Mouse (Mus musculus): ENCODE results near the gene Preb. TPM values are rescaled to one million over a fixed set of nuclear protein-coding genes. Genes with fewer than 3 reads are reported as not detected.

The Preb gene
- total and polyA plus RNA-seq, 3 experiments = 80.3 to 166 (median 84.6) TPM

DNA sequence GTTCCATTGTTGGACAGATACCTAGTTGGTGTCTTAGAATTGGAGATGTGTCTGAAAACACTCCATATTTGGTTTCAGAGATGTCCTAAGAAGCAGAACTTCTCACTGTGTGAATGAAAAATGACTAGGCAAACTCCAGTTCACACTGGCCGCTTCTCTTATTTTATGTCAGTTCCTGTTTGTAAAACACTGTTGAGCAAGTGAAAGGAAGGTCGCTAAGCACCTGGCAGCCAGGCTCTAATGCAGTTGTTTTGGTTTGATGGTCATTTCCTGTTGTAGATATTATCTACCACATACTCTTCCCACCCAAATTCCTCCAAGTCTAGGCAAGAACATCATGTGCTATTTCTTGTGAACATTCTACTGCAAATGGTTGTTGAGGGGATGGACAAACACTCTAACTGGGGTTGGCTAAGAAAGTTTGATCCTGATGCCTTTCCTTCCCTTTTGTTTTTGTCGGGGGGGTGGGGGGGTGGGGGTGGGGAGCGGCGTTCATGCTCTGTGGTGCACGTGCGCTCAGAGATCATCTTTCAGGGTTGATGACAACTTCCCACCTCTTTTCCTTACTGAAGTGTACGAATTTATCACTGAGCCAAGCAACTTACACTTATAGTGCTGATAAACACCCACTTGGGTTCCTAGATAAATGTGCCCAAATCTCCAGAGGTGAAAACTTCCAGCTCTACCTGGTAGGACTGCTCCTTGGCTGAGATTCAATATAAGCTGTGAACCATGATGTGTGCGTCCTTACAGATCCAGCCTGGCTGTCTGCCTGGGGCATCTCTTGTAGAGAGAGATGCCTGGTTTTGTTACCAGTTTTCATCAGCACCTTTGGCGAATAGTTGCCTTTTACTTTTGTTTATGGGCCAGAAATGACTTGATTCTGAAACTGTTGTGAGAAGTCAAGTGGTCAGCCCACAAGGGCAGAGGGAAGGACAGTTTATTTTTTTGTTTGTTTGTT, 1.7 kb upstream of the Preb start:
- Histone ChIP-seq H3K27me3 (ENCODE audit: control insufficient read depth, insufficient read depth, low read length) (no peaks in the 10 kb centered on the region), H3K36me3 (ENCODE audit: control insufficient read depth, insufficient read depth, low read length) (peaks cover 18% of the 10 kb centered on the region), H3K4me3 (no peak overlapping the region), H3K79me2 (replicated peaks; ENCODE audit: control insufficient read depth, insufficient read depth, low read length) (peaks cover 1% of the 10 kb centered on the region), H3K27ac (peak overlapping the region; percentile 93), H3K9ac (ENCODE audit: low read depth, low read length) (no peak overlapping the region), H3K4me1 (ENCODE audit: control insufficient read depth, insufficient read depth, low read length) (peaks cover 15% of the 10 kb centered on the region)
- WGBS = 35% methylated on average over 10 of the region's 10 CpGs
- intact Hi-C loops (cut with DNase I) = loop anchor here (1.0 to 5.0 kb wide), 3 partner anchors 7 to 87 kb away; partner anchors contain the start of genes Atraid, Khk and Slc5a6
- no peak for TF ChIP-seq CTCF (IDR thresholded peaks at IDR 0.05)
- no peak; the same call in 1 of the 2 replicates for TF ChIP-seq POLR2A (IDR thresholded peaks at IDR 0.05; ENCODE audit: insufficient read depth, low read depth, low read length)
- no peak for TF ChIP-seq EP300 (IDR thresholded peaks at IDR 0.05; ENCODE audit: insufficient read depth, low read depth, low read length)
- DNase-seq = no peak

GRCm38 (mm10) chr5:30960814-30961213, 653 bp upstream of the Preb start:
- H3K27ac ChIP-seq = peak overlapping the region; percentile 93

GRCm38 (mm10) chr5:30959198-30959854, 835 bp downstream of the Preb start:
- H3K79me2 ChIP-seq (replicated peaks; ENCODE audit: control insufficient read depth, insufficient read depth, low read length) = peaks cover 1% of the 10 kb centered on the region
- peak in 1 of 2 experiments; percentile 27 for DNase-seq
- peaks cover 15% of the 10 kb centered on the region for H3K4me1 ChIP-seq (ENCODE audit: control insufficient read depth, insufficient read depth, low read length)
- 19% methylated on average over 19 of the region's 19 CpGs for WGBS
- H3K27me3 ChIP-seq (ENCODE audit: control insufficient read depth, insufficient read depth, low read length) = no peaks in the 10 kb centered on the region
- no peak for TF ChIP-seq CTCF (IDR thresholded peaks at IDR 0.05)
- TF ChIP-seq POLR2A (IDR thresholded peaks at IDR 0.05; ENCODE audit: insufficient read depth, low read depth, low read length) = no peak
- TF ChIP-seq EP300 (IDR thresholded peaks at IDR 0.05; ENCODE audit: insufficient read depth, low read depth, low read length) = no peak
- H3K4me3 ChIP-seq = peak overlapping the region; percentile 92
- peak overlapping the region; percentile 96 for H3K9ac ChIP-seq (ENCODE audit: low read depth, low read length)
- intact Hi-C loops (cut with DNase I) = no loop called here
- H3K27ac ChIP-seq = peak overlapping the region; percentile 93
- peaks cover 18% of the 10 kb centered on the region for H3K36me3 ChIP-seq (ENCODE audit: control insufficient read depth, insufficient read depth, low read length)

More at GRCm38 (mm10) chr5:30960814-30961213, 653 bp upstream of the Preb start:
- Histone ChIP-seq H3K9ac (ENCODE audit: low read depth, low read length) (no peak overlapping the region), H3K36me3 (ENCODE audit: control insufficient read depth, insufficient read depth, low read length) (peaks cover 18% of the 10 kb centered on the region), H3K27me3 (ENCODE audit: control insufficient read depth, insufficient read depth, low read length) (no peaks in the 10 kb centered on the region), H3K79me2 (replicated peaks; ENCODE audit: control insufficient read depth, insufficient read depth, low read length) (peaks cover 1% of the 10 kb centered on the region), H3K4me3 (peak overlapping the region; percentile 92), H3K4me1 (ENCODE audit: control insufficient read depth, insufficient read depth, low read length) (peaks cover 15% of the 10 kb centered on the region)
- no peak for DNase-seq
- intact Hi-C loops (cut with DNase I) = loop anchor here (1.0 to 5.0 kb wide), 3 partner anchors 8 to 88 kb away; partner anchors contain the start of genes Atraid, Khk and Slc5a6
- WGBS = 79% methylated on average over 2 of the region's 2 CpGs
- TF ChIP-seq EP300 (IDR thresholded peaks at IDR 0.05; ENCODE audit: insufficient read depth, low read depth, low read length) (no peak), CTCF (IDR thresholded peaks at IDR 0.05) (no peak), POLR2A (IDR thresholded peaks at IDR 0.05; ENCODE audit: insufficient read depth, low read depth, low read length) (no peak)

DNA sequence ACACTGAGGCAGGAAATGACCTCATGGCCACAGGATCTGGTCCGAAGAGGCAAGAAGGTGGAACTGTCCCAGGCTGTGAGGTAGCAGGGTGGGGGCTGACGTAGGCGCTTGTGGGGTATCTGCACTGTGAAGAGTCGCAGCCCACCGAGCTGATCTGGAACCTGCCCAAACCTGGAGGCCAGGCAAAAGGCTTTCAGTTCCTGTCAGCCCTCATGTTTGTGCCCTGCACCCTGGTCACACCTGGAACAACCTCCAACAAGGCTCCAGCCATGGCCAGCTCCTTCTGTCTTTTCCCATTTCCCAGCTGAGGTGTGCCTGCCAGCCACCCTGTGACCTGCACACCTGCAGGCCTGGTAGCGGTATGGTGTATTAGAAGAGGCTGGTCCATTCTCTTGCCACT, 2.3 kb downstream of the Preb start:
- no peak for TF ChIP-seq POLR2A (IDR thresholded peaks at IDR 0.05; ENCODE audit: insufficient read depth, low read depth, low read length)
- no peak for TF ChIP-seq CTCF (IDR thresholded peaks at IDR 0.05)
- TF ChIP-seq EP300 (IDR thresholded peaks at IDR 0.05; ENCODE audit: insufficient read depth, low read depth, low read length) = no peak
- WGBS = 86% methylated on average over 6 of the region's 6 CpGs
- no peak for DNase-seq
- Histone ChIP-seq H3K27me3 (ENCODE audit: control insufficient read depth, insufficient read depth, low read length) (no peaks in the 10 kb centered on the region), H3K4me3 (no peak overlapping the region; the same call in 1 of the 2 replicates), H3K36me3 (ENCODE audit: control insufficient read depth, insufficient read depth, low read length) (peaks cover 18% of the 10 kb centered on the region), H3K27ac (no peak overlapping the region), H3K9ac (ENCODE audit: low read depth, low read length) (no peak overlapping the region), H3K79me2 (replicated peaks; ENCODE audit: control insufficient read depth, insufficient read depth, low read length) (peaks cover 1% of the 10 kb centered on the region), H3K4me1 (ENCODE audit: control insufficient read depth, insufficient read depth, low read length) (peaks cover 15% of the 10 kb centered on the region)
- intact Hi-C loops (cut with DNase I) = no loop called here

DNA sequence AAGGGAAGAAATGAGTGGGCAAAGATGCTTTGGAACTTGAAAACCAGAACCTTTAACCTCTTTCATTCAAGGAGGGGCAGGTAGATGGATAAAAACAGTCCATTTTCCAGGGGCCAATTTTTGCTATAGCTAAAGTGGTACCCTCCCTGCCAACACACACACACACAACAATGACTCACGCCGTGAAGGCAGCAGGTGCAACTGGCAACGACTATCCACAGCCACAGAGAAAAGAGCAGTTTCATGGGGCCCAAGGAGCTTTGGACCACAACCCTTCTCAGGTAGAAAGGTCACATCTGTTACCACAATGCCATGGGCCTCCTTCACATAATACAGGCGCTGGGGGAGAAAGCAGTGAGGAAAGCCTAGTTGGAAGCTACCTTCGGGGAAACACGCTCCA, 4.4 kb downstream of the Preb start:
- H3K4me3 ChIP-seq = no peak overlapping the region
- 96% methylated on average over 6 of the region's 6 CpGs for WGBS
- peaks cover 1% of the 10 kb centered on the region for H3K79me2 ChIP-seq (replicated peaks; ENCODE audit: control insufficient read depth, insufficient read depth, low read length)
- no peak for DNase-seq
- intact Hi-C loops (cut with DNase I) = no loop called here
- H3K9ac ChIP-seq (ENCODE audit: low read depth, low read length) = no peak overlapping the region
- H3K27me3 ChIP-seq (ENCODE audit: control insufficient read depth, insufficient read depth, low read length) = no peaks in the 10 kb centered on the region
- H3K36me3 ChIP-seq (ENCODE audit: control insufficient read depth, insufficient read depth, low read length) = peaks cover 13% of the 10 kb centered on the region
- no peak for TF ChIP-seq EP300 (IDR thresholded peaks at IDR 0.05; ENCODE audit: insufficient read depth, low read depth, low read length)
- no peak for TF ChIP-seq CTCF (IDR thresholded peaks at IDR 0.05)
- no peak for TF ChIP-seq POLR2A (IDR thresholded peaks at IDR 0.05; ENCODE audit: insufficient read depth, low read depth, low read length)
- H3K4me1 ChIP-seq (ENCODE audit: control insufficient read depth, insufficient read depth, low read length) = peaks cover 20% of the 10 kb centered on the region
- no peak overlapping the region for H3K27ac ChIP-seq
